Mouse (Mus musculus): ENCODE results near the gene Runx1.

DNA sequence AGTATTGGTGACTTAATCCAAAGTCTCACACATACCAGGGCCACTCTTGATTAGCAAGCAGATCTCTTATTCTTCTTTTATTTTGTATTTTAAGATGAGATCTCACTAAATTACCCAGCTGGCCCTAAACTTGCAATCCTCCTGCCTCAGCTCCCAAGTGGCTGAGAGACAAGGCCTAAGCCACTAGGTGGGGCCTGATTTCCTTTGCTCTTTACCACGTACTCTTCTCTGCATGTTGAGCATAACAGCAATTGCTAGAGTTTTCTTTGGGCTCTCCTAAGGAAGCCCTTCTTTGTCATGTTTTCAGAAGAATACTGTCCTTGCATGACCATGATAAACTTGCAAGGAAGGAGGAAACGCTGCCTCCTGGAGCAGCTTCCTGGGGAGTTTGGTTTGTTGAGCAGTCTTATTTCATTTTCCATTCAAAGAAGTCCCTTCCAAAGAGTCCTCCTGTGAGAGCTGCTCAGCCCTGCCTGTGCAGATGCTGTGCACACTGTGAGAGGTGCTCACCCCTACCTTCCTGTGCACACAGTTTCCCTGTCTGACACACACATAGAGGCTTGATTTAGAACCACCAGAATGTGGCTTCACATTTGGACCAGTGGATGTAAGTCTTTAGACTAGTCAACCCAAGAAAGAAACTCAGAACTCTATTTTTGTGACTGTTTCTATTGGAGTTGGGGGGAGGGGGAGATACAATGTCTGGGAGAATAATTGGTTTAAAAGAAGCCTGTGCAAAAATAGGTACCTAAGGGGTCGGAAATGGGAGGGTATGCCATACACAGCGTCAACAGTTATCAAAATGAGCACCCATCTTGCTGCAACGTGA is 11.4 kb downstream of the Runx1 start:
- no peak for TF ChIP-seq MYC (IDR thresholded peaks at IDR 0.05; ENCODE audit: low read depth, low read length)
- no peak for TF ChIP-seq POLR2A (IDR thresholded peaks at IDR 0.05; ENCODE audit: low read depth, low read length)
- no peak for TF ChIP-seq ZMIZ1 (IDR thresholded peaks at IDR 0.05; ENCODE audit: low read depth, low read length)
- no peak for TF ChIP-seq USF1 (IDR thresholded peaks at IDR 0.05; ENCODE audit: low read depth, low read length)
- TF ChIP-seq SMC3 (IDR thresholded peaks at IDR 0.05; ENCODE audit: low read depth, low read length): peak; percentile 53
- TF ChIP-seq NELFE (IDR thresholded peaks at IDR 0.05; ENCODE audit: low read depth, low read length): no peak
- TF ChIP-seq GABPA (IDR thresholded peaks at IDR 0.05; ENCODE audit: insufficient replicate concordance, low read depth, low read length): no peak
- peak; percentile 40; the same call in 1 of the 2 replicates for TF ChIP-seq TCF12 (IDR thresholded peaks at IDR 0.05; ENCODE audit: low read depth, low read length)
- peak; percentile 51; the same call in 1 of the 2 replicates for TF ChIP-seq CHD2 (IDR thresholded peaks at IDR 0.05; ENCODE audit: low read length)
- peak in 1 of 2 experiments; percentile 61; a peak in 2 of 4 replicates for TF ChIP-seq CTCF (conservative IDR thresholded peaks at IDR 0.05 in 1 of 2, IDR thresholded peaks at IDR 0.05 in 1 of 2; ENCODE audit: low read depth in 2 of 2, low read length in 2 of 2)
